Mouse (Mus musculus) ES-CJ7 (cell line): ENCODE results near the gene Ddx23.

Experiments
- DNase-seq: peaks from one replicate; pipeline ENCODE4 v3.0.0; 2011; ENCODE audit warnings: low read depth, low spot score

Gene Ddx23

DNA sequence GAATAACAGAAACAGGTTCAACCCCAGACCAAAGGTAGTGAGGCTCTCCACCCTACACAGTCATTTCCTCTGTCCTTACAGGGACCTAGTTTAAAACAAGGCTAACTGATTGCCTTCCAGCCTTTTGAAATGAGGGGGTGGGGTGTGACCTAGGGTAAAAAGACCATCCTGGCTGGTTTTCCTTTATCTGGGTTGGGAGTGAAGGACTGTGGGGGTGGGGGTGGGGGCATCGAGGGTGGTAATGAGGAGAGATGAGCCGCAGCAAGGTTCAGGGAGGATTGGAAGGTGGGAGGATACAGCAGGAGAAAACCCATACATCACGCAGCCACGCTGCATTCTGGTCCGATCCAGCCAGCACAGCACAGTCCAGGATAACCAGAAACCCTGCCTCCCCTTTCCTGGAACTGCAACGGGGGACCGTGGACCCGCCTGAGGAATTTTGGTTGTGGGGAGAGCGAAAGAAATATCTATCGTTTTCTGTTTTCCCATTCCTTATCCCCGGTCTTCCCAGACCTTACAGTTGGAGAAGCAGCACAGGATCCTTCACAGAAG, 12.4 kb upstream of the Ddx23 start:
- DNase-seq = peak; percentile 87

DNA sequence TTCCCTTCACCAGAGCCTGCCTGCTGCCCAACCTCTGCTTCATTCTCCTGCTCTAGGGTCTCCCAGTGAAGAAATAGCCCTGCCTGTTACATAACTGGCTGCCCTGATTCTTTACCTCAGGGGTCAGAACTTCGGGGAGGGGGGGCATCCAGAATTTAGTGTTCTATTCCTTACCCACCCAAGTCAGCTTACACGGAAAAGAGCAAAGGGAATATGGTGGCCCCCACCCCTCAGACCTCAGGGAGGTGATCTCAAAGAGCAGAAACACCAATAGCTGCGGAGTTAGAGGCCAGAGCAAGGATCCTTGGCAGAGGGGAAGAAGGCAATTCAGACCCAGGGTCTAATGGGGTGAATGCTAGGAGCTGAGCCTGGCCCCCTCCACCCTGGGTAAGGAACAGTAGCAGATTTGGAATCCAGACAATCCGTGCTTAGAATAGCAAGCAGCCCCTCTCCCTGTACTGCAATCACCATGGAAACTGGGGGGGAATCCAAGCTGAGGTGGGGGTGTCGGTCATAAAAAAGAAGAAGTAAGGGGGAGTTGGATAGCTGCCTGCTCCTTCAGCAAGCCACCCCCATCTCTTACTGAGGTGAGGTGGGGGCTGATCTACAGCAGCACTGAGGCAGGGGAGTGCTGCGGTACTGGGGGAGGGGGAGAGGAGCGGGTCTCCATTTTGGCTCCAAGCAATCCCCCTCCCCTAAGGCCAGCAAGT, 11.7 kb upstream of the Ddx23 start:
- DNase-seq = no peak

DNA sequence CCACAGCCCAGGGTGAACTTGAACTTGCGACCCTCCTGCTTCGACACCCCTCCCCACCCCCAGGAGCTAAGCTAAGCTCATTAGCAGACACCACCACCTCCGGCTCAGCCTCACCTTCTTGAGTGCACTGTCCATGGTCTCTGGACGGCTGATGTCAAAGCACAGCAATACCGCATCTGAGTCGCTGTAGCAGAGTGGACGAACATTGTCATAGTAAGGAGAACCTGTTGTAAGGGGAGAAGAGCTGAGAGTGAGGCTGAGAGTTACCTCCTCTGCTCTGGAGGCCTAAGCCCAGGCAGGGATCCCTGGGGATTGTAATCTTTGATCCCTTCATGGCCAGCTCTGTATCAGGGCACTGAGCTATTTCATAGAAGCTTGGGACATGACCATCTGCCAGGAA, 11.0 kb upstream of the Ddx23 start:
- DNase-seq = no peak

DNA sequence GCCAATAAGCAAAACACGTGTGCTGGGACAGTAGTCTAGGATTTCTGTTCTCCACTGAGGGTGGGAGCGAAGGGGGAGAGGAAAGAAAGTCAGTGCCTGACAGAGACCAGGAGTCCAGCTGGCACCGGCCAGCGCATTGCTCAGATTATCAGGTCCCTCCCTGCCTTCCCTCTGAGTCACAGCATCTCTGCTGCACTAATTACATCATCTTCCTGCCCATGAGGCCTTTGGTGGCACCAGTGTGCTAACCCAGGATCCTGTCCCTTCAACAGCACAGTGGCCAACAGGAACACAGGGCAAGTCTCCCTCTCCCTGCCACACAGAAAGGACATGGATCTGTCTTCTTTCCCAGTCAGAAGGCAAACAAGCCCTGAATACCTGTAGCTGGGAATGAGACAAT, 9.9 kb upstream of the Ddx23 start:
- DNase-seq = no peak

DNA sequence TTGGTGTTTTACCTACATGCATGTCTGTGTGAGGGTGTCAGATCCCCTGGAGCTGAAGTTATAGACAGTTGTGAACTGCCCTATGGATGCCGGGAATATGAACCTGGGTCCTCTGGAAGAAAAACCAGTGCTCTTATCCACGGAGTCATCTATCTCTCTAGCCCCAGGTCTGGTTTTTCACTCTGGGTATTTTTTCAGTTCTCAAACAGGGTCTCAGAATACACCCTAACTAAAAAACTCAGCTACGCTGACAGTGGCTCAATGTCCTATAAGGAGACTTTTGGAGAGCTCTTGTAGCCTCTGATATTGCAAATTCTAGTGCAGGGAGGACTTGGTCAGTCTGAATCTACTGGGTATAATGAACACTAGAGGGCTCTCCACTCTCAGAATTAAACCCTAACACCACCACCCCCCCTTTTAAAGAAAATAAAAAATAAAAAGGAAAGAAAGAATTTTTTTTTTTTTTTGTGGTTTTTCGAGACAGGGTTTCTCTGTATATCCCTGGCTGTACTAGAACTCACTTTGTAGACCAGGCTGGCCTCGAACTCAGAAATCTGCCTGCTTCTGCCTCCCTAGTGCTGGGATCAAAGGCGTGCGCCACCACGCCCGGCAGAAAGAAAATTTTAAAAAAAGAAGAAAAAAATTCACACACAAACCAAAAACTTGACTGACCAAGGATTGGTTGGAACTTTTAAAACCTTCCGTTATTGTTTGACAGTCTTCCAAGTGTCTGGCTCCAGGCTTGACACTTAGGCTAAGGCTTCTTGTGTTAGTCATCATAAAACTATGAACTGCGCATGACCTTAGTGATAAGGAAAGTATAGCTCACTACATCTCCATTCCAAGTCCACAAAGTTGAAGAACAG, 1.6 kb upstream of the Ddx23 start:
- no peak for DNase-seq

DNA sequence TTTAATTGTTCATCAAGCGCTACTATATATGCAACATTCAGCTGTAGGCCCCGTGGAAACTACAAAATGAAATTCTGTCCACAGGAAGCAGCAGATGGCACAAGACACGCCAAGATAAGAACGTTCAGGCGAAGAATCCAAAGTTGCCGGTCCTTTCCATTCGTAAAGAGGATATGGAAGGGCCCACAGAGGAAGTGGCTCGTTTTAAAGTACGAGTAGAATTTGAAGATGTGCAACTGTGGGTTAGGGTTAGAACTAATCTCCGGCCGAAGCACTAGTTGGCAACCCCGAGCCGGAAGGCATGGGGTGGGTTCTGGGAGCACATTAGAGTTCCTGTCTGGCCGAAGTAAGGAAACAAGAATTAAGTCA, 512 bp downstream of the Ddx23 start:
- DNase-seq = no peak

DNA sequence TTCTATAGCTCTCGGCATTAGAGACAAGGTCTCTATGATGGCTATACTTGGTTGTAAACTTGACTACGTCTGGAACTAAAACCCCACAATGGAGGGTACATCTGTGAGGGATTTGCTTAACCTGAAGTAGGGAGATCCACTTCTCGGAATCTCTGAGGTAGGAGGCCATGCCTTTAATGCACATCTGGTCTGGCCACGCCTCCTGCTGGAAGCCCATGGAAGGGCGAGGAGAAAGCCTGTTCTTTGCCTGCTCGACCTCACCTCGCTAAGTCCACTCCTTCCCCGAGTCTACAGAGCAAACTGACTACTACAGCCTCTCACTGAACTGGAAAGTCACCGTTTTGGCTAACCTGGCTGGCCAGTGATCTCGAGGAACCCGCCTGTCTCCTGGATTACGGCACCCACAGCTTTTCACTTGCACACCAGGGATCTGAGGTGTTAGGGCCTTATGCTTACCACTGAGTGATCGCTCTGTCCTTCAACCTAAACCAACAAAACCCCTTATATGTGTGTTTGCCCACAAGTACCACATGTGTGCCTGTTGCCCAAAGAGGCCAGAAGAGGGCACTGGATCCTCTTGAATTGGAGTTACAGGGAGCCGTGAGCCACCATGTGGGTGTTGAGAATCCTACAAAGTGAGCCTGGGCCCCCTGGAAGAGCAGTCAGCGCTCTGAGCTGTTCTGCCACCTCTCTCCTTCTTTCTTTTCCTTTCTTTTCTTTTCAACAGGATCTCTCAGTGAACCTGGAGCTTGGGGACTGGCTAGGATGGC, 5.5 kb downstream of the Ddx23 start:
- DNase-seq = peak; percentile 67

DNA sequence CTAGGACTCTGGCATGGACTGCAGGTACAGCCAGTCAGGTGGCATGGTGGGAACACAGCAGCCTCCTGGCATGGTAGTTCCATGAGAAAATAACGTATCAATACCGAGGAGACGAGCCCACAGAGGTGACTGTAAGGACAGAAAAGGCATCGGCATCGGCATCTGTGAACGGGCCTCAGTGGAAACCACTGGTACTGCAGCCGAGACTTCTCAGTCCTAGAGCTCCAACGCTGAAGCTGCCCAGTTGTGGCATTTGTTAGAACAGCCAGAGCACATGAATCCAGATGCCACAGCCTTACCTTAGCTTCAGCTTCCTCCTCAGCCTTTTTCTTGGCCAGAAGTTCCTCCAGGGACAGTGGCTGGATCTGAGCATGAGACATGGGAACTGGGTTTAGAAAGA, 10.5 kb downstream of the Ddx23 start:
- no peak for DNase-seq

DNA sequence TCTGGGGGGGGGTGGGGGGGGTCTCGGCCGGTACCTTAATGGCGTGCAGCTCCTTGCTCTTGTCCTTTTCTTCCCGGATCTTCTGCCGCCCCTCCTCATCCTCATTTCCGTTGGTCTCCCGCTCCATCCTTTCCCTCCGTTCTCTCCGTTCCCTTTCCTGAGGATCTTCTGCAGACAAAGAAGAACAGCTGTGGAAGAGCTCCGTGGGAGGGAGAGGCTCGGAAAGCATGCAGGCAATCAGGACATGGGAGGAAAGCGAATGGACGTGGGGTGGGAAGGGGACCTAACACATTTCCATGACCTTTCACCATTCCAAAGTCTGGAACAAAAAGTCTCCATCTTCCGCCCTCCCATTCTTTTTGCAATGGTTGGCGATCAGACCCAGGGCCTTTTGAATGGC, 11.3 kb downstream of the Ddx23 start:
- DNase-seq = no peak

DNA sequence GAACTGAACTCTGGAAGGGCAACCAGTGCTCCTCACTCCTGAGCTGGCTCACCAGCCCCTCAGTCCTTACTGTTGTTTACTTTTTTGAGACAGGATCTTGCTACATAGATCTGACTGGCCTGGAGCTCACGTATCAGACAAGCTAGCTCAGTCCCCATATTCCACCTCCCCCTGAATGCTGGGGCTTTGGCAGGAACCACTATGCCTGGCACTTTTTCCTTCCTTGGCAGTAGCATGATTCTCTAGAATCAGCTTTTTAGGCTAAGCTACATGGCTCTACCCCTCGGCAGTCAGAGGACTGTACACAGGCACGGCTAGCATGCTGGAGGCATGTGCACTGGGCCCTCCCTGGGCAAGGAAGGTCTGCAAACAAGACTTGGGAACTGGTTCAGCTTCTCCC, 14.6 kb downstream of the Ddx23 start:
- no peak for DNase-seq

DNA sequence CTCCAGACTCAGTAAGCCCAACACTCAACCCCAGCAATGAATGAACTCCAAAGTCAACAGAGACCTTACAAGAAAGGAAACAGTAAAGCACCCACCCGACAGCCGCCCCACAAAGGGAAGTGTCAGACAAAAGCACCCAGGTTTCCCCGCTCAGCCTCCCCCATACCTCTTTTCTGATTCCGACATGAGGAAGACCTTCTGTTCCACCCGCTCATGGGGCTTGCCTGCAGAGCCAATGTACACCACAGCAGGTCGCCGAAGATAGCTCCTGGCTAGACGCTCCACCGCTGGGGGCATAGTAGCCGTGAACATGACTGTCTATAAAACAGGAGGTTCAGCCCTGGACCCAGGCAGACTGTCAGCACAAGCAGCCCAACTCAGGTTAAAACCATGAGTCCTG, 15.4 kb downstream of the Ddx23 start:
- DNase-seq = no peak

DNA sequence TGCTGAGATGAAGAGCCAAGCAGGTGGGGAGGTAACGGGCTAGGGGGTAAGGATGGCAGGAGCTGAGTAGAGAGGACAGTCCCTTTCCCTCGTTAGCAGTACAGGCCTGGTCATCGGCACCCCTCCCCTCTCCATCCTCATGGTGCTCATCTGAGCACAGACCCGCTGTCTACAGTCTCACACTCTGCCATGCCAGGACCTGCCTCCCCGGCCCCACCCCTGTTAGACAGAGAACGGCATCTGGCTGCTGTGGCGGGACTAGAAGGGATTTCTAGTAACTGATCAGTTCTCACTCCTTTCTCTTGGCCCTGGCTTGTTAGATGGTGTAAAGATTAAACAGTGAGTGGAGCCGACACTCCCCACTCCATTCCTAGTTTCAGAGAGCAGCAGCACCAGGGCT, 16.0 kb downstream of the Ddx23 start:
- DNase-seq = no peak

DNA sequence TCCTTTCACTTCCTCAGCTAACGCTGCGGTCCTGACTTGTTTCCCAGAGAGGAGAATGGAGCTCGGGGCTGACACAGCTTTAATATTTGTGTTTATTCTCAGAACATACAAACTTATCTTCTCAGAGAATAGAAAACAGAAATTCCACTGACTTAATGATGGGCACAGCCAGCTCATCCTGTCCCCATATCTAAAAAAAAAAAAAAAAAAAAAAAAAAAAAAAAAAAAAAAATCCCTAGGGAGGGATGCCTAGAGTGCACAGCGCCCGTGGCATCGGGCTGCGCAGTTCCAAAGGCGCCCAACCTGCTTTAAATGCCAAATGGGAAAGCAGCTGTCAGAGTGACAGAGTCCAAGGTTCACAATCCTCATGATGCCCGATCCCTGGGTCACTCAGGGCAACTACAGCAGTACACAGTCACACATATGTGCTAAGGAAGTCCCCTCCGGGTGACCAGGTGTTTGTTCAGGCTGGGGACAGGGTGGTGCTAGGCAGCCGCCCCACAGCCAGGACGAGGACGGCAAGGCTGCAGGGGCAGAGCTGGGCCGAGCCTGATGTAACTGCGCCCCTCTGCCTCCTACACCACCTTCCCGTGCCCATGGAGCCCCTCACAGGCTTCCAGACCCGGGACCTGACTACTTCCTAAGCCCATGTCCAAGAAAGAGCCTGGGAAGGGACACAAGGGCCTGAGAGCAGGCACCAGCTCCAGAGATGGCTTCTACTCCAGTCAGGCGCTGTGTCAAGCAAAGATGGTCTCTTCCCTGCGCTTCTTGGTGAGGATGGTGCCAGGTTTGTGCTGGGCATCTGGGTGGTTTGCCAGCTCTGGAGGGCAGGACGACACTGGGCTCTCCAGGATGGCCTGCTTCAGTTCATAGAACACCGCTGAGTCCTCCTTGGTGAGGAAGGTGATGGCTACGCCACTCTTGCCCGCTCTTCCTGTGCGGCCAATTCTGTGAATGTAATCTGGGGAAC, 17.4 kb downstream of the Ddx23 start:
- DNase-seq = no peak

DNA sequence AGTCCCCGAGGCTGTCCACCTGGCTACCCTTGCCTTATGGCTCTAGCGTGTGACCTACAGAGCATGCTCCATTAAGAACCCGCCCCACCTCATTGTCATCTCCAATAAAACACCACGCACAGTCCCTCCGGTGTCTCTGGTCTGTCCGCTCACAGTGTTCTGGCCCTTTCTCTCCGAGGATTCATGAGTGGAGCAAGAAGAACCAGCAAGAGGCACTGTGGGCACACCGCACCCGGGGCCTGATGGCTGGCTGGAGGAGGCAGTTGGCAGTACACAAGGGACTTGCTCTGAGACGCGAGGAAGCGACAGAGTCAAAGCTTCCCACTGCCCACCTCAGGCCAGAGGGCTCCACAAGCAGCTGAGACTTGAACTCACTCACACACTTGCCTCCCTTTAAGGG, 18.3 kb downstream of the Ddx23 start:
- no peak for DNase-seq

DNA sequence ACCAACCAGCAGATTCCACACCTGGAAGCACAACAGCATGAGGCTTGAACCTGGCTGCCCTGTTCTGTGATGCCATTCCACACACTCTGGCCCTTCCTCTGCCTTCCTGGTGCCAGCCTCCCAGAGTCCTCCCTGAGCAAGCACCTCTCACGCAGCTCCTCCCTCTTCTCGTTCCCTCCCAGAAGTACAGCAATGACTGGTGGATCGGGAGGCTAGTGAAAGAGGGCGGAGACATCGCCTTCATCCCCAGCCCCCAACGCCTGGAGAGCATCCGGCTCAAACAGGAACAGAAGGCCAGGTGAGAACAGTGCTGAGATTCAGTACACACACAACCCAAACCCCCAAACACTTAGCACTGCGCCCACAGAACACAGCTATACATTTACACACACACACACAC, 22.5 kb downstream of the Ddx23 start:
- peak; percentile 88 for DNase-seq

DNA sequence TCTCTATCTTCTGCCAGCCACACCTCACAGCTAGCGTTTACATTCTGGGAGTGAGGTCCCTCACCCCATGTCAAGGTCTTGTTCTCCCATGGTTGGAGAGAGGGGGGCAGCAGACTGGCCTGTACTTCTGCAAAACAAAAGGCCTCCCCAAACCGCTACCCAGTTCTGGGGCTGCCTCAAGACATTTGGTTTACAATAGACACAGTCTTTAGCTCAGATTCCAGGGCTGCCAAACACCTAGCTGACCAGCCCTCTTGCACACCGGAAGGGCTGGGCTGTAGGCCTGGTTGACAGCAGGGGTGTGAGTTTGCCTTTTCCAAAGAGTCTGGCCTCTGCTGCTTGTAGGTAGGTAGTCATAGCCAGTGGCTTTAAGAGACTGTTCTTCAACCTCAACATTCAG, 25.5 kb downstream of the Ddx23 start:
- peak; percentile 65 for DNase-seq

DNA sequence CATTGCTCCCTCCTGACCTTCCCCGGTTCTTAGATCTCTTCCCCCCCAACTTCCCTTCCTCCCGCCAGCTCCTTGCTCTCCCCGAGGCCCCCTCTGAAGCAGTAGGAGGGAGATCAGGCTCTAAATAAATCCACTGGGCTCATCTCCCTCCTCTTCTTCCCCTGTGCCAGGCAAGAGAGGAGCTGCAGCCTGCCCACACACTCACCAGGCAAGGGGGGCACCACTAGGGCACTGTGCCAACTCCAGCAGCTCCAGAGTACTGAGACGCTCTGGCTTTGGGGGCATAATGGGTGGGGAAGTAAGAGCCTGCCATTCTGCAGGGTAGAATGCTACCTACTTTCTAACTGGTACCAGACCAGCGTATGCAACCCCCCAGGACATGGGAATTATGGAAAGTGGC, 26.2 kb downstream of the Ddx23 start:
- DNase-seq = no peak

DNA sequence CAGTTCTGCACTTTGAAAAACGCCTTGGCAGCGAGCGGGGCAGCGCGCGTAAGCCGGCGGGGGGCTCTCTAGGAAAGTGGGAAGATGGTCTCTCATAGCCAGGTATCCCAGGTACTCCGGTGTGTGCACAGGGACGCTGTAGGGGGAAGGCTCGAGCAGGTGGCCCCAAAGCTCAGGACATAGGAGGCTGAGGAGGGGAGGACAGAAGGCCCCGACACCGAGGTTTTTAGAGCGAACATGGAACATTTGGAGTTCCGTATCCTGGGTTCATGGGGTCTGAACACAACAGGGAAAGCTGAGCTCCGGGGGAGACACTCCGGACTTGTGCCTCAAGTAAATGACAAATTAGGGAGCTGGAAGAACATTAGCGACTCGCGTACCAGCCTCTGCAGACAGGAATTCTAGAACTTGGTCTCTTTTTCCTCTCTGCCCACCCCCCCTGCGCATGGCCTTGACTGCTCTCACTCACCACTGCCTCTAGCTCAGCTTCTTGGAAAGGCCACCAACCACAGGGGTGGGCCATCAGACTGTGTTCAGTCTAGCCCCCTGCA, 27.3 kb downstream of the Ddx23 start:
- DNase-seq = no peak

DNA sequence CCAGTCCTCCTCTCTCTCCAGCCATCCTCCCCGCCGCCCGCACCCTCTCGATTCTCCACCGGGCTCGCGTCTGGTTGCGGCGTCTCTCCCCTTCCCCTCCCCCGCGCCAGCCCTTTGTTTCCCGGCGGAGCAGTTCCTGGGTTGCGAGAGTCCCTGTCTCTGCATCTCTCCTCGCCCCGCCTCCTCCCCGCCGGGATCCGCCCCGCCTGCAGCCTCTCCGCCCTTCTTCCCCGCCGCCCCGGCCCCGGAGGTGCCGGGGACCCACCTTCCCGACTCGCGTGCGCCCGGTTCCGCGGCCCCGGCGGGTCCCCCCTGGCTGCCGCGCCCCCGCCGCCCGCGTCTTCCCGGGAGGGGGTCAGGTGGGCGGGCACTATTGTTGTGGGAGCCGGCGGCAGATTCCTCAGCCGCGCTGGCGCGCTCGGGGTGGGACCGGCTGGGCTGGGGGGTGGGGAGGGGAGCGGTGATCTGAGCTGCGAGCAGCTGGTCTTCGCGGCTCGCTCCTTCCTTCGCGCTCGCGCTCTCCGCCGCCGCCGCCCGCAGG, 28.1 kb downstream of the Ddx23 start:
- peak; percentile 82 for DNase-seq

DNA sequence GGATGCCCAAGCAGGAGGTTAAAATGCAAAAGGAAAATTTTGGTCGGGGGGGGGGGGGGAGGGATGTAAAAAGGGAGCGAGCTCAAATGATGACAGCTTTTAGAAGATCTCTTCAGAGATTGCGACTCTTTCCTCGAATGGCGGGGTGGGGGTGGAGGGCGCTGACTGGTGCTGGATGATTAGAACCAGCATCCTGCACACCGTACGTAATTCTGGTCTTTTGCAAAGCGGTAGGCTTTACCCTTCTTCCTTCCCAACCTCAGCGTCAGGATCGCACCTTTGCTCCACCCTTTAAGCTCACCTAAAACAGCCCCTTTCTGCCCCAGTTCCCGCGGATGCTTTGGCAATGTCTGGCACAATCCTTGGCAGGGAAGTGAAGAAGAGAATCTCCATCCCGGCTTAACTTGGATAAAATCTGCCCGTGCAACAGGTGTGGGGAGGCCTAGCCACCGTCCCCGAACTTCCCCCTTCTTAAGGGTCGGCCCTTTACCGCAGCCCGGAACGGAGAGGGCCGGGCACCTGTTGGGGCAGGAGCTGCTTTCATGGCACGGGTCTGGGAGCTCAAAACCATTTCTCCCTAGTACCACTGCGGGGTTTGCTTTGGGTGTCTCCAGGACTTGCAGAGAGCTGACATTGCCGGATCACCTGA, 28.7 kb downstream of the Ddx23 start:
- no peak for DNase-seq
